Mouse (Mus musculus) kidney, postnatal 10 days (tissue): Measurements from ENCODE around the gene Tox4.
"Not testable (repeated sequence)": the region's sequence is repeated elsewhere in the genome, so short reads cannot be mapped to it uniquely, and the experiment has no call there.

Source experiments
- DNase-seq: peaks from one replicate; pipeline ENCODE4 v3.0.0; 2021; ENCODE audit warnings: mixed read lengths

Gene Tox4

DNA sequence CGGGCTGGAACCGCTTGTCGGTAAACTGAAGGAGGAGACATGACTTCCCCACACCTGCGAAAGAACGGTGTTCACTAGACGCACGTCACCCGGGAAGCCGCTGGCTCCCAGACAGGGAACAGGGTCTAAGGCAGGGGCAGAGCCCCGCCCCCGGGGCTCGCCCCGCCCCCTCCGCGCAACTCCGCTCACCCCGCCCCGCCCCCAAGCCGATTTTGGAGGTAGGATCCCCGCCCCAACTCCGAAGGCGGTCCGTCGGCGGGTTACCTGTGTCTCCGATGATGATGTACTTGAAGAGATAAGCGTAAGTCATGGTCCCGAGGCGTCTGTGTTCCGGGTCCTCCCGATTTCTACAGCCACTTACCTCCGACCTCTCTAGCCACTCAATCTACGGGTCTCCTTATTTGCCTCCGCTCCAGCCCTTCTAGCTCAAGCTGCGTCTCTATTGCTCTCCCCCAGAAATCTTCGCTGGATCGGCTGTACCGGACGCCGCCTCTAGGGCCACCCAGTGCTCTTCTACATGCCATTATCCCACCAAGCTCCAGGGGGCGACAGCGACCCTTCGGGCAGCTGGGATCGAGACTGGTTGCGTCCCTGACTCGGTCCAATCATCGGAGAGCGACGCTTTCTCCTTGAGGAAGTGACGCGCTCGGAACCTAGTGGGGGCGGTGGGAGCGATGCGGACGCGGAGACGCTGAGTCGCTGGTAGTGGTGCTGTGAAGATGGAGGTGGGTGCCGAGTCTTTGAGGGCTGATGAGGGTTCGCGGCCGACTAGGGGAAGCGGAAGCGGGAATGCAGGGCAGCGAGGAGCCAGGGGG is at the start of gene Tox4, which contains the start of gene Rab2b:
Tox4 (plus strand) TSS at position 215 of the 815 bp plus-strand sequence.
Rab2b (minus strand) TSS at position 614 of the 815 bp plus-strand sequence.
- DNase-seq = peak; percentile 98

DNA sequence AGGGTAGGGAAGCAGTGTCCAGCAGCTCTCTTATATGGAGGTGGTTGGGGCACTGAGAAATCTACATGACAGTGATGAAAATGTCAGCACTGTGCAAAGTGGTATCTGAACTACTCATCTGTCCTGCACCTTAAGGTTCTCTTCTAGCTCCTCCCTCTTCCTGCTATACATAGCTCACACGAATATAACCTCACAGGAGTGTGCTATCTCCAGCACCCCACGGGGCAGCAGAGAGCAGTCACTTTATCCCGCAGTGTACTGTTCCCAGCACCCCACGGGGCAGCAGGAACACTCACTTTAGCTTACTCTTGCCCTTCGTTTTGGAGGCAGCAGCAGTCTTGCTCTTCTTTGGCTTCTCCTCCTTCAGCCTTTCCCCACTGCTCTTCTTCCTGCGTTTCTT is 46.7 kb upstream of the Tox4 start:
- DNase-seq = no peak

- no peak for DNase-seq
Measured at GRCm38 (mm10) chr14:52235165-52235564, 43.8 kb upstream of the Tox4 start.

DNA sequence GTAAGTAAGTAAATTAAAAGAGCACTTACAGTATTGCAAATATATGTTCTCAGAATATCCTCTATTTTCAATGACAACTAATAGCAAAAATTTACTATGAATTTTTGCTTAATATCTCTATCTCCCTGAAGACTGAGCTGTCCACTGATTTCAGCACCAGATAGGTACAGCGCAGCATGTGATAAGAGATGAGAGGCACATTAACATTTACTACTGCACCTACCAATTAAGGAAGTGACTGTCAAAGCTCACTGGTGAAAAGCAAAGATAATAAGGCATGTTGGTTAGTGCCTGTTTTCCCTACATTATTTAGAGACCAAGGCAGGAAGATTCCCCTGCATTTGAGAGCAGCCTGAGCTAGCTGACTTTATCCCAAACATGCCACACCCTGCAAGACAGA is 42.7 kb upstream of the Tox4 start:
- no peak for DNase-seq

DNA sequence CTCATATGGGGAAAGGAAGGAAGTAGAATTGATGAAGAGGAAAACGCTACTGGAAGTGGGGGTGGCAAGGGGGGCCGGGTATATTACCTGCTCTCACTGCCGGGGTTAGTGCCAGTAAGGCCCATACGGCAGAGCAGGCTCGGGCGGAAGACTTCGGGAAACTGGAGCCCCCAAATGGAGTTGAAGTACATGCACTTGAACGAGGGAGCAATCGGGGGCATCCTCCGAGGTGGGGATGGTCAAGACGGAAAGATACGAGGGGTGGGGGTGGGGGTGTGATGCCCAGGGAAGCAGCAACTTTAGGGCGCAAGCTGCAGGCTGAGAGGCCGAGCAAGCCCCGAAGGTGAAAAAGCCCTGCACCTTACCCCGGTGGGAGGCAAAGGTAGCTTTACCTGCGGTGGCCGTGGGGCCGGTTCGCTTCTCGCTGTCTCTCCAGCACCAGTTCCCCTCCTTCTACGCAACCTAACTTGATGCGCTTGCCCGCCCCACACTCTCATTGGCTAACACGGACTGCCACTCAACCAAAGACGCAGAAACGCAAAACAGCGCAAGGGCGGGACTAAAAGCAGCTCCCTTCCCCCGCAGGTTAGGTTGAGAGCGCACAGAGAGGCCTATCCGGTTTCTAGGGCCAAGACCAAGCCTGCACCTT is 34.8 kb upstream of the Tox4 start:
- DNase-seq = peak; percentile 99

DNA sequence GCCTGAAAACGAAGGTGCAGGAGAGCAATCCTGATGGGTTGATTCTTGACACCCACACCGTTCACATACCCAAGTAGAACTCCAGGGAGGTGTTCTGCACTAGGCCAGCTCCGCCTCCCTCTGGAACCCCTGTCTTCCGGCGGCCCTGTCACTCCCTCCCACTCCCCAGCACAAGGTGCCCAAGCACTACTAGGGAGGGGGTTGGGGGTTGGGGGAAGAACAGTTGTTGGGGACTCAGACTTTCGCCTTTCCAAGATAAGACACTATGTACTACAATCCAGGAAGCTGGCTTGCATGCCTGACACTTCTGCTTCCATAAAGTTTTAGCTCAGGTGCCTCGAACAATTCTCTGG is 34.3 kb upstream of the Tox4 start:
- DNase-seq = no peak

DNA sequence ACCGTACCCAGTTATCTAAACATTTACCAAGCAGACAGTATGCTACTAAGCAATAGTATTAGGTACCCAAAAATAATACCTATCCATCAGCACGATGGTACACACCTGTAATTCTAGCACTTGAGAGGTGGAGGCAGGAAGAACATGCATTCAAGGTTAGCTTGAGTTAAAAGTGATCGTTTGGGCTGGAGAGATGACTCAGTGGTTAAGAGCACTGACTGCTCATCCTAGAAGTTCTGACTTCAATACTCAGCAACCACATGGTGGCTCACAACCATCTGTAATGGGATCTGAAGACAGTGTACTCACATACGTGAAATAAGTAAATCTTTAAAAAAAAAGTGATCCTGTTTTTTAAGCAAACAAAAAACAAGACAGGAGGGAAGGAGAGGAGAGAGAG is 32.8 kb upstream of the Tox4 start:
- no peak for DNase-seq

- peak; percentile 18 for DNase-seq
Measured at GRCm38 (mm10) chr14:52256311-52257175, 22.4 kb upstream of the Tox4 start.

DNA sequence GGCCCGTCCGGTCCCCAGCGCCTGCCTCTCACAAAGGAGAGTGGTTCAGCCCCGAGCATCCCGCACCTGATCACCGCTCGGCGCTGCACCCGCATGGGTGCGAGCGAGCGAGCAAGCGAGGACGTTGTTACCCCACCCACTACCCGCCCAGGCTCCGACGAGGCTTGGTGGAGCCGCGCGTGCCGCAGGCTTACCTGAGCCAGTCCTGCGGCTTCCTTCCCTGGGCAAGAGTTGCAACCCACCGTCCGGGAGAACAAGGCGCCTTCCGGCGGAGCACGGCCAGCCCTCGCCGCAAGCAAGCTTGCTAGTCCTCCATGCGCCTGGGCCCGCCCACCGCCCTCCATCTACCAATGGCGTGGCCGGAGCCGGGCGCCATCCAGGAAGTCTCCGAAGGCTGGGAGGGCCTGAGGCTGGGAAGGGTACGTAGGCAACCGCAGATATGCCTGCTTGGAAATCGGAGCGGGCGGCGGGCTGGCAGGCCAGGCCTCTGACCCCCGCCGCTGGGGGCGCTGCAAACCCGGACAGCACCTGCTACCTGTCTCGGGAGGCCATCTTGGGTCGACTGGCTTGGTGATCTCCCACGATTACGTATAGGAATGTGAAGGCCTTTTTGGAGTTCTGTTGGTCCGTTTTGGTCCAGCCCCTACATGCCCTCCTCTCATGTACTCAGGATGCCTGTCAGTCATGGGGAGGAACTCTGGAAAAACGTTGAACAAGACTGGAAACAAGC is 21.3 kb upstream of the Tox4 start, which contains the start of gene Chd8:
Chd8 (minus strand) TSS at position 297 of the 730 bp plus-strand sequence.
- peak; percentile 99 for DNase-seq

GRCm38 (mm10) chr14:52272781-52273180 is 6.2 kb upstream of the Tox4 start:
- DNase-seq = no peak

- DNase-seq = no peak
Measured at GRCm38 (mm10) chr14:52277210-52277609, 1.7 kb upstream of the Tox4 start.

GRCm38 (mm10) chr14:52279747-52280120 is 788 bp downstream of the Tox4 start:
- no peak for DNase-seq

DNA sequence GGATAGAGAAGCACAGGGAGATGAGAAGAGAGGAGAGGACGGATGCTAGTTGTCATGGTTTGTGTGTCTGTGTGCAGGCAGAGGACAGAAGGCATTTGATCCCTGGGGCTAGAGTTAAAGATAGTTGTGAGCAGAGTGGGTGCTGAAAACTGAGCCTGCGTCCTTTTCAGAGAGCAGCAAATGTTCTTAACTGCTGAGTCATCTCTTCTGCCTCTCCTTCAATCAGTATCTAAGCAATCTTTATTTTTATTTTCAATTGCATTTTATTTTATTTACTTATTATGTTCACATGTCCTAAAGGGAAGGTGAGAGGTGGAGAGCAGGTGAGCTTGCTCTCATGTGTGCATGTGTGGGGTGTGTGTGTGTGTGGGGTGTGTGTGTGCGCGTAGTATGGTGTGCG is 4.7 kb downstream of the Tox4 start:
- no peak for DNase-seq

DNA sequence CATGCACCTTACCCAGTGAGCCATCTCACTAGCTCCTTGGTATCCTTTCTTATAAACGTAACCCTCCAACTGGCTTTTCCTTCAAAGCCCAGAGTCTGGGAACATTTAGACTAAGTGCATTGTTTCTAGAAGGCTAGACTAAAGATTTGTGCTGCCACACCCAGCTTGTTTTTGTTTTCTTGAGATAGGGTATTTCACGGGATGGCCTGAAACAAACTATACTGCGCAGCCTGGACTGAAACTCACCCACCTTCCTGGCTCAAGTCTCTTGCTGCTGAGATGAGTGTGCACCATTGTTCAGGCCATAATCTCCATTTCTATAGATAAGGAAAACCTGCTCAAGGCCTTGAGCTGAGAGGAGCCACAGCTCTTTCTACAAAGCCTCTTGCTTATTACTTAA is 5.2 kb downstream of the Tox4 start:
- DNase-seq = no peak

DNA sequence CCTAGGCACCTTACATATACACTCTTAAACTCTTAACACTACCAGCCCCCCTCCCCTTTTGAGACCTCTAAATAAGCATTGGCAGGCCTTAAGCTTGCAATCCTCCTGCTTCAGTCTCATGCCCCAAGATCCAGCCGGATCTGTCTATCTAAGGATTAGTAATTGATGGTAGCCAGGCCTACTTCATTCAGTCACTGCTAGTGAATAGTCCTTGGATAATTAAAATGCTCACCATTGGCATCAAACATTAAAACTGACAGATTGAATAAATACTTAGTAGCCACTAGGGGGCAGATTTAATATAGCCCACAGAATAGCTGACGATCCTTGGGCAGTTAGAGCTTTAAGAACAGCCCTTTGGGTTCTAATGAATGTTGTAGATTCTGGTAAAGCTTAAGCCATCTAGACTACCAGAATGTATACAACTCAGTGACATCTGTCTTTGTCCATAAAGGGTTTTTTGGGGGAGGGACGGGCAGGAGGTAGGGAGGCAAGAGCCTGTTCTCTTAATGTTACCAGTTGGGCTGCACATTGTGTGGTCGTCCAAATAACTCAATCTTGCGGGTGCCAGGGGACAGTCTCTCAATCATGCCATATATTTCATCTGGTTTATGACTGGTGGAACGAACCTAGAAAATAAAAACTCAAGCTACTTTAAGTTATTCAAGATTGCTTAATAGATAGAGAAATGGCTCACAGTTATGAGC is 16.8 kb downstream of the Tox4 start:
- no peak for DNase-seq

DNA sequence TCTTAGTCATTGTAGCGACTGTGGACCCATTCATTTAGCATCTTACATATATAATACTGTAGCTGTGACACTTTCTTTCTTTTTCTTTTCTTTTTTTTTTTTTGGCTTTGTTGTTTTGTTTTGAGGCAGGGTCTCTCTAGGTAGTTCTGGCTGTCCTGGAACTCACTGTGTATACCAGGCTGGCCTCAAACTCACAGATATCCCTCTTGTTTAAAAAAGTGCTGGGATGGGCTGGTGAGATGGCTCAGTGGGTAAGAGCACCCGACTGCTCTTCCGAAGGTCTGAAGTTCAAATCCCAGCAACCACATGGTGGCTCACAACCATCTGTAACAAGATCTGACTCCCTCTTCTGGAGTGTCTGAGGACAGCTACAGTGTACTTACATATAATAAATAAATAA is 24.6 kb downstream of the Tox4 start:
- DNase-seq = not testable (repeated sequence)

DNA sequence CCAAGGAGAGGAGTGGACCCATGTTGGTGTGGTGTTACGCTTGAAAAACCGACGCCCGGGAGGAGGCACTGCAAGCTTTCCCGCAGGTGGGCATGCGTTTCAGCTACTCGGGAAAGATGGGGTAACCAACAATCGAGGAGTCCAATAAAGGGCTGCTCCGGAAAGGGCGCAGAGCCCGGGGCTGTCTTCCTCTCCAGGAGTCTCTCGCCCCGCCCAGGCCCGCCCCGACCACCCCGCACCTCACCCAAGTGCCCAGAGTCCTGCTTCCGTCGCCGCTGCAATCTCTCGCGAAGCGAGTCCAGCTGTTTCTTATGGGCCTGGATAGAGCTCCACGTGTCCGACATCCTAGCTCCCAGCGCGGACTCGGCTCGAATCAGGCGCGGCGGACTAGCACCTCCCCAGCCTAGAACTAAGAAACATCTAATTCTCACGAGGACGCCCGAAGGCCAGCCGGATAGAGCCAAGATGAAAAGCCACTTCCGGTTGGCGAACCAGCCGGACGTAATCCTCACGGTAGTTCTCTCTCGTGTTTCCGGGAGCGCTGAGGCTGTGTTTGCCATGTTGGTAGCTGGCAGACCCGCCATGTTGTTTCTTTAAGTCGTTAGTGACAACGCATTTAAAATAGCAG is 25.8 kb downstream of the Tox4 start, which contains the start of gene Mettl3:
Mettl3 (minus strand) TSS at position 485 of the 628 bp plus-strand sequence.
- peak; percentile 95 for DNase-seq

DNA sequence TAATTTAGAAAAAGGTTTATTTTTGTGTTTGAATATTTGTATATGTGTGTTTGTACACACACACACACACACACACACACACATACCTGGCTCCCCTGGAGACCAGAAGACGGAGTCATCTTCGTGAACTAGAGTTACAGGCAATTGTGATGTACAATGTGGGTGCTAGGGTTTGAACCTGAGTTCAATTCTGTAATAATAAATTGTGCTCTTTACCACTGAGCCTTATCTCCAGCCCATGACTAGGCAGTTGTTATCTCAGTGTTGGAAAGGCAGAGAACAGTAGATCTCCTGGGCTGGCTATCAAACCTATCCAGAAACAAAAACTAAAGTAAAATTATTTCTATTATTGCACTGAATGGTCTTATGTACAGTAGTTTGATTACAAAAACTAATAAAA is 27.2 kb downstream of the Tox4 start:
- DNase-seq = no peak

GRCm38 (mm10) chr14:52310343-52310742 is 31.4 kb downstream of the Tox4 start:
- not testable (repeated sequence) for DNase-seq

DNA sequence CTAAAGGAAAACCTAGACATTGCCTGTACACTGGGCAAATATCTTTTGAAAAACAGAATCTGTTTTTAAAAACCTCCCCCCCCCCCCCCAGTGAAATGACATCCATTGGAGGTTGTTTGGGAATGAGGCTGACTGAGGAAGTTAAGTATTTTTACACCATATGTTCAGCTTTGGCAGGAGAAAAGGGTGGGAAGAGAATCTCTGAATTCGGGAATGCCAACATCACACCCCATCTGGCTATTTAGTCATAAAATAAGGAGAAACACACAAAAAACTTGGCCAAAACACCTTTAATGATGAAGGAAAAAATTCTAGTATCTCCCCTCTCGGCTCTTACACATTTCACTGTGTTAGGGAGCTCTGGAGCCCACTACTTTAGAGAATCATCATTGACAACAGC is 32.0 kb downstream of the Tox4 start:
- DNase-seq = no peak
